Mouse (Mus musculus): Measurements from ENCODE around the gene Crb3.

DNA sequence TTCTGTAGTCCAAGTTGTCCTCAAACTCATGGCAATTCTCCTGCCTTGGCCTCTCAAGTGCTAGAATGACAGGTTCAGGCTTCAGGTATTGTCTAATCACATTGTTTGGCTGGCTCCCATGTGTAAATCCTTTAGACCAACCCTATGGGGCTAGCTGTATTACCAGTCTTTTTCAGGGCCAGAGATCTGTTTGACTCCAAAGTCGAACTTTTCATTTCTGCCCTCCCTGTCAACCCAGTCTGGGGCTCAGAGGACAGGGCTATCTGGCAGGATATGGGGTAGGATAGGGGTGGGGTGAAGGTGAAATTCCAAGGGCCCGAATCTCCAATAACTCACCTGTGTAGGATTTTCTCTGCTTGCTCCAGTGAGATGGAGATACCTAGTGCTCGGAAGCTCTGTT is 2.7 kb upstream of the Crb3 start:
- TF ChIP-seq CTCF (IDR thresholded peaks at IDR 0.05; ENCODE audit: extremely low read depth, insufficient read length, insufficient replicate concordance, low read depth, low read length) (no peak), POLR2A (IDR thresholded peaks at IDR 0.05; ENCODE audit: low read depth, low read length) (no peak)

All from small intestine, adult 2 months (tissue).